Mouse (Mus musculus) midbrain, embryonic 16.5 days (tissue): ENCODE data around the gene Fbln1. TPM values are rescaled to one million over a fixed set of nuclear protein-coding genes. Genes with fewer than 3 reads are reported as not detected.

ENCODE experiments used
- ATAC-seq: fragments of 200-750 bp; cut with Nextera tagmentation; 2 replicates; pipeline ENCODE4 v1.8.0; 2017; ENCODE audit warnings: moderate TSS enrichment
- H3K27ac ChIP-seq: fragments of 300-500 bp; sonication (generic); 2 replicates; pipeline ENCODE4 v1.5.1; 2014; ENCODE audit warnings: mild to moderate bottlenecking, low read length, mixed read lengths
- H3K27me3 ChIP-seq: fragments of 300-500 bp; sonication (generic); 2 replicates; pipeline ENCODE4 v1.6.1; 2014; ENCODE audit warnings: low read depth, low read length, mixed read lengths; ENCODE audit not compliant: control insufficient read depth, insufficient read depth
- H3K36me3 ChIP-seq: fragments of 300-500 bp; sonication (generic); 2 replicates; pipeline ENCODE4 v1.6.1; 2014; ENCODE audit warnings: mild to moderate bottlenecking, low read length, moderate library complexity, mixed read lengths; ENCODE audit not compliant: control insufficient read depth, insufficient read depth
- H3K4me1 ChIP-seq: fragments of 300-500 bp; sonication (generic); 2 replicates; pipeline ENCODE4 v1.6.1; 2014; ENCODE audit warnings: mild to moderate bottlenecking, low read length, mixed read lengths; ENCODE audit not compliant: control insufficient read depth, insufficient read depth
- H3K4me2 ChIP-seq: fragments of 300-500 bp; sonication (generic); 2 replicates; pipeline ENCODE4 v1.6.1; 2014; ENCODE audit warnings: mild to moderate bottlenecking, low read length, mixed read lengths
- H3K4me3 ChIP-seq: fragments of 300-500 bp; sonication (generic); 2 replicates; pipeline ENCODE4 v1.5.1; 2014; ENCODE audit warnings: low read depth, mild to moderate bottlenecking, low read length, moderate library complexity, mixed read lengths
- H3K9ac ChIP-seq: fragments of 300-500 bp; sonication (generic); 2 replicates; pipeline ENCODE4 v1.6.1; 2014; ENCODE audit warnings: low read depth, low read length, mixed read lengths
- H3K9me3 ChIP-seq: fragments of 300-500 bp; sonication (generic); replicated peaks from 2 replicates; pipeline ENCODE4 v1.6.1; 2014; ENCODE audit warnings: mild to moderate bottlenecking, low read length, mixed read lengths; ENCODE audit not compliant: control insufficient read depth, poor library complexity, severe bottlenecking
- WGBS: fragments of 180-500 bp; shearing (Covaris S2); extraction: QIAGEN DNeasy Blood & Tissue Kit; methylation state at CpG from one replicate; pipeline ENCODE4 v1.1.7; 2014; 5-methylcytosine and 5-hydroxymethylcytosine counted together
- polyA plus RNA-seq: library from polyadenylated mRNA; unstranded; fragments of >200 nt; fragmentation: Nextera tagmentation; extraction: Ambion mirVana; gene quantifications from 2 replicates; pipeline ENCODE4 v1.2.1, GENCODE M21; 2015

Fbln1 gene
- polyA plus RNA-seq, 1 experiment from 2014 or later: 41.1 TPM

DNA sequence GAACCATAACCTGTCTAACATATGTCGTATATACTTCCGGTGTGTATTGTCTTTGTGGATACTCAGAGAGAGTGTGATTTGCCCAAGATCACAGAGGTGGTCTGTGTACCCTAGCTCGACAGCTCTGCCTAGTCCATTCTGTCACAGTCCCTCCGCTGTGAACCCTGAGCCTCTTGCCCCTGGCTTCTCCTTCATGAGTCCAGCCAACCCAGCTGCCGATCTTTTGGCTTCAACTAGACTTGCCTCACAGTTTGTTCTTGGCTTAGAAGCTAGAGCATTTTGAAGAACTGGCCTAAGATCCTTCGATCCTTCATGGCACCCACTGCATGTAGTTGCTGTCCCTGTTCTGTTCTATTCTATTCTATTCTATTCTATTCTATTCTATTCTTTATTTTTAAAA, 46.7 kb downstream of the Fbln1 start:
- H3K27me3 ChIP-seq: no peaks in the 10 kb centered on the region
- no peaks in the 10 kb centered on the region for H3K9me3 ChIP-seq
- no peaks in the 10 kb centered on the region for H3K36me3 ChIP-seq
- no peak for ATAC-seq
- H3K4me3 ChIP-seq: no peak overlapping the region
- 92% methylated on average over 6 of the region's 6 CpGs for WGBS
- no peak overlapping the region for H3K9ac ChIP-seq
- no peaks in the 10 kb centered on the region for H3K4me1 ChIP-seq
- H3K4me2 ChIP-seq: no peak overlapping the region
- no peak overlapping the region for H3K27ac ChIP-seq

GRCm38 (mm10) chr15:85257775-85258429, 52.2 kb downstream of the Fbln1 start:
- no peak for ATAC-seq
- Histone ChIP-seq H3K4me2 (no peak overlapping the region), H3K9me3 (peaks cover 4% of the 10 kb centered on the region; the same call in 1 of the 2 replicates), H3K27ac (no peak overlapping the region), H3K4me3 (no peak overlapping the region), H3K27me3 (no peaks in the 10 kb centered on the region), H3K9ac (no peak overlapping the region), H3K36me3 (no peaks in the 10 kb centered on the region), H3K4me1 (no peaks in the 10 kb centered on the region)
- WGBS: 74% methylated on average over 6 of the region's 6 CpGs

- peaks cover 4% of the 10 kb centered on the region; the same call in 1 of the 2 replicates for H3K9me3 ChIP-seq
- no peak overlapping the region for H3K27ac ChIP-seq
- no peak overlapping the region for H3K4me2 ChIP-seq
- 81% methylated on average over 5 of the region's 5 CpGs for WGBS
- H3K9ac ChIP-seq: no peak overlapping the region
- no peaks in the 10 kb centered on the region for H3K4me1 ChIP-seq
- no peaks in the 10 kb centered on the region for H3K27me3 ChIP-seq
- H3K4me3 ChIP-seq: no peak overlapping the region
- H3K36me3 ChIP-seq: no peaks in the 10 kb centered on the region
- no peak for ATAC-seq
Measured at GRCm38 (mm10) chr15:85262805-85263204, 57.1 kb downstream of the Fbln1 start.

DNA sequence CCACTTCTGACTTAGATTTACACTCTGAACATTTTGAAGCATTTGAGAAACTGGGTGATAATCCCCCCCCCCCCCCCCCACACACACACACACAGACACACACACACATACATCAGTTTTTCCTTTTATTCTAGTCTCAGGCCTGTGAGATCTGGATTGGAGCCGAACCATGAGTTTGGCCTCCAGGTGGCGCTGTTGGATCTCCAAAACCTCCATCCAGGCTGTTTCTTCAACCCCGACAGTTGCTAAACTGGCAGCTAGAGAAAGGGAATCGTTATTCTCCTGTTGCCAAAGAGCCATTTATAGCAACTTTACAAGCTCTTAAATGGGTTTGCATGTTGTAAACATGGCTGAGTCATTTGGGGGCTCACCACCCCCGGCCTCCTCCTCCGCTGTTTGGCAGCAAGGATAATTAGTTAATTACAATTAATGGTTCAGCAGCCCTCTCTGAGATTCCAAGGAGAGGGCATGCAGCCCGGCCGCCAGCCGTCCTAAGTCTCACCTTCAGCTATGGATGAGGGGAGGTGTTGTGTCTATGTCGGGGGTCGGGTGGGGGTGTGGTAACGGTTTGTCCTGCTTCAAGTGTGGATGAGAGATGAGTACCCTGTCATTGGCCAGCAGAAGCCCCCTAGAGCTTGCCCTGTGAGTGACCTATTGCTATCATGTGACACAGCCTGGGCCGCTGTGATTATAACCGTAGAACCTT, 61.1 kb downstream of the Fbln1 start:
- no peaks in the 10 kb centered on the region for H3K9me3 ChIP-seq
- WGBS: 48% methylated on average over 14 of the region's 14 CpGs
- H3K27ac ChIP-seq: no peak overlapping the region
- no peak overlapping the region for H3K4me2 ChIP-seq
- ATAC-seq: peak; percentile 68; the same call in 1 of the 2 replicates
- no peaks in the 10 kb centered on the region for H3K27me3 ChIP-seq
- H3K4me1 ChIP-seq: no peaks in the 10 kb centered on the region
- no peak overlapping the region for H3K9ac ChIP-seq
- no peaks in the 10 kb centered on the region for H3K36me3 ChIP-seq
- no peak overlapping the region for H3K4me3 ChIP-seq

GRCm38 (mm10) chr15:85267891-85268290, 62.1 kb downstream of the Fbln1 start:
- Histone ChIP-seq H3K27me3 (no peaks in the 10 kb centered on the region), H3K36me3 (no peaks in the 10 kb centered on the region), H3K4me3 (no peak overlapping the region), H3K4me1 (no peaks in the 10 kb centered on the region), H3K27ac (no peak overlapping the region), H3K4me2 (no peak overlapping the region), H3K9me3 (no peaks in the 10 kb centered on the region), H3K9ac (no peak overlapping the region)
- 92% methylated on average over 19 of the region's 19 CpGs for WGBS
- ATAC-seq: no peak

- no peak overlapping the region for H3K4me2 ChIP-seq
- no peaks in the 10 kb centered on the region for H3K9me3 ChIP-seq
- no peak for ATAC-seq
- H3K9ac ChIP-seq: no peak overlapping the region
- H3K36me3 ChIP-seq: no peaks in the 10 kb centered on the region
- no peak overlapping the region for H3K27ac ChIP-seq
- H3K4me3 ChIP-seq: no peak overlapping the region
- 12% methylated on average over 11 of the region's 11 CpGs for WGBS
- no peaks in the 10 kb centered on the region for H3K27me3 ChIP-seq
- H3K4me1 ChIP-seq: no peaks in the 10 kb centered on the region
Measured at GRCm38 (mm10) chr15:85272988-85273387, 67.2 kb downstream of the Fbln1 start.

DNA sequence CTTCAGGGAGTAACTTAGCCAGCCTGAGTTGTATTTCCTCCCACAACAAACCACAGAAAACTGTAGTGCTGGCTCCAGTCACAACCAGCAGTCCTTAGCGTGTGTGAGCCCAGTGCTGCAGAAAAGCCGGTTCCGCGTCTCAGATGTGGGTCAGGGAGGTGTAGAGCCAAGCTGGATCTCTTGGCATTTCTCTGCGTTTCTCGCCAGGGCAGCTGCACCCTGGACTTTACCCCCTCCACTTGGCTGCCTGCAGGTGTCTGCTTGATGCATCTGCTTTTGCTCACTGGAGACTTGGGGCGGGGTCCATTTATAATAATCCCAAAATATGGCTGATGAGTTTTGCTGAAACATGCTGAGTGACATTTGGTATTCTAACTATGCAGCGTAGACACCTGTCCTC, 71.5 kb downstream of the Fbln1 start:
- WGBS: 92% methylated on average over 8 of the region's 8 CpGs
- no peak overlapping the region for H3K27ac ChIP-seq
- H3K4me2 ChIP-seq: no peak overlapping the region
- H3K9me3 ChIP-seq: no peaks in the 10 kb centered on the region
- H3K4me3 ChIP-seq: no peak overlapping the region
- no peaks in the 10 kb centered on the region for H3K27me3 ChIP-seq
- no peak overlapping the region for H3K9ac ChIP-seq
- no peak for ATAC-seq
- no peaks in the 10 kb centered on the region for H3K4me1 ChIP-seq
- H3K36me3 ChIP-seq: no peaks in the 10 kb centered on the region

DNA sequence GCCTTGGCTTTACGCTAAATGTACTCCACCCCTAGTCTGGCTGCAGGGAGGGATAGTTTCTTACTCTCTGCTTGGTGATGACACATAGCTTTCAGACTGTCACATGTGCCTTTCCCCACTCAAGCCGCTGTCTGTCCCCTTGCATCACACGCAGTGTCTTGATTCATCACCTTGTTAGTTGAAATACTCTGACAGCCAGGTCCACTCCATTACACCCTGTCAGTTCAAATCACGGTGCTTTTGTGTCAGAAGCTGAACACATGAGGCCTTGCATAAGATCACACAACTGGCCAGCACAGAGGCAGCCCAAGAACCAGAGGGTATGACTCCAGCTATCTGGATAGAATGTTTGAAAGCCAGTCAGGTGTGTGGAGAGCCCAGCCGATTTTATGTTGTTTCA, 73.2 kb downstream of the Fbln1 start:
- no peak overlapping the region for H3K4me2 ChIP-seq
- ATAC-seq: no peak
- H3K27me3 ChIP-seq: no peaks in the 10 kb centered on the region
- H3K36me3 ChIP-seq: no peaks in the 10 kb centered on the region
- 88% methylated on average over 5 of the region's 5 CpGs for WGBS
- H3K4me3 ChIP-seq: no peak overlapping the region
- H3K4me1 ChIP-seq: no peaks in the 10 kb centered on the region
- H3K9me3 ChIP-seq: no peaks in the 10 kb centered on the region
- H3K9ac ChIP-seq: no peak overlapping the region
- no peak overlapping the region for H3K27ac ChIP-seq

DNA sequence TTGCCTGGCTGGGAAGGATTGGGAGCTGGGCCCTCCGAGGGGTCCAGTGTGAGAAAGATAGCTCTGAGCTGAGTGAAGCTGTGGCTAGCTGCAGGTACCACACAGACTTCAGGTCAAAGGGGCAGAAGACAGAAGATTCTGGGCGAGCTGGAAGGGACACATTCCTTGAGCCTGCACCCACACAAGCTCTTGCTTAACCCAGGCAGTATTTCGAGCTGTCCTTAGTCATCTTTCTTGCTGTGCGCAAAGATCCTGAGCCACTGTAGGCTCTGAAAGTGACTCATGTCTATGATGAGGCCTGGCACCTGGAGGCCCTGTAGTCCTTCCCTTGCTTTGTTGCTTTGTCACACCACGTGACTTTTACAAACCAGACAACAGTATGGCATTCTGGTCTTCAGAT, 76.3 kb downstream of the Fbln1 start:
- Histone ChIP-seq H3K4me1 (no peaks in the 10 kb centered on the region), H3K9me3 (no peaks in the 10 kb centered on the region), H3K9ac (no peak overlapping the region), H3K27me3 (no peaks in the 10 kb centered on the region), H3K4me3 (no peak overlapping the region), H3K4me2 (no peak overlapping the region), H3K36me3 (no peaks in the 10 kb centered on the region), H3K27ac (no peak overlapping the region)
- no peak for ATAC-seq
- WGBS: 85% methylated on average over 5 of the region's 5 CpGs
